Mouse (Mus musculus) hindbrain, postnatal 0 days (tissue): ENCODE measurements around the gene Mycbp2. TPM values are rescaled to one million over a fixed set of nuclear protein-coding genes. Genes with fewer than 3 reads are reported as not detected.

Source experiments
- ATAC-seq: fragments of 200-750 bp; cut with Nextera tagmentation; 2 replicates; pipeline ENCODE4 v1.8.0; 2017; ENCODE audit warnings: mild to moderate bottlenecking, moderate TSS enrichment, moderate library complexity
- DNase-seq: peaks from one replicate; pipeline ENCODE4 v3.0.0-alpha.2; 2015; ENCODE audit warnings: low spot score
- H3K27ac ChIP-seq: fragments of 300-500 bp; sonication (generic); 2 replicates; pipeline ENCODE4 v1.5.1; 2014; ENCODE audit warnings: mild to moderate bottlenecking
- H3K27me3 ChIP-seq: fragments of 300-500 bp; sonication (generic); 2 replicates; pipeline ENCODE4 v1.6.1; 2014; ENCODE audit warnings: low read length, mixed read lengths; ENCODE audit not compliant: insufficient read depth
- H3K36me3 ChIP-seq: fragments of 300-500 bp; sonication (generic); 2 replicates; pipeline ENCODE4 v1.6.1; 2014; ENCODE audit warnings: low read length, mixed read lengths; ENCODE audit not compliant: insufficient read depth
- H3K4me1 ChIP-seq: fragments of 300-500 bp; sonication (generic); 2 replicates; pipeline ENCODE4 v1.6.1; 2014; ENCODE audit warnings: antibody characterized with exemption, low read length, mixed read lengths; ENCODE audit not compliant: insufficient read depth
- H3K4me2 ChIP-seq: fragments of 300-500 bp; sonication (generic); 2 replicates; pipeline ENCODE4 v1.6.1; 2014; ENCODE audit warnings: low read depth, mild to moderate bottlenecking, low read length, moderate library complexity, mixed read lengths
- H3K4me3 ChIP-seq: fragments of 300-500 bp; sonication (generic); 2 replicates; pipeline ENCODE4 v1.5.1; 2014; ENCODE audit warnings: low read length
- H3K9ac ChIP-seq: fragments of 300-500 bp; sonication (generic); replicated peaks from 2 replicates; pipeline ENCODE4 v1.6.1; 2014; ENCODE audit warnings: mild to moderate bottlenecking, low read length, moderate library complexity, mixed read lengths
- H3K9me3 ChIP-seq: fragments of 300-500 bp; sonication (generic); 2 replicates; pipeline ENCODE4 v1.6.1; 2016; ENCODE audit warnings: low read length, mixed read lengths
- CTCF ChIP-seq: IDR thresholded peaks from 2 replicates; pipeline ENCODE4 v1.5.1; 2016; ENCODE audit warnings: antibody characterized with exemption, control low read depth, low read depth
- WGBS: fragments of 180-500 bp; shearing (Covaris S2); extraction: QIAGEN DNeasy Blood & Tissue Kit; methylation state at CpG from one replicate; pipeline ENCODE4 v1.1.7; 2014; 5-methylcytosine and 5-hydroxymethylcytosine counted together
- polyA plus RNA-seq: library from polyadenylated mRNA; unstranded; fragments of >200 nt; fragmentation: Nextera tagmentation; extraction: Ambion mirVana; gene quantifications from 2 replicates; pipeline ENCODE4 v1.2.1, GENCODE M21; 2015
- total RNA-seq: library from RNA; depleted of rRNA; stranded (reverse); fragments of >200 nt; gene quantifications from 2 replicates; pipeline ENCODE4 v1.2.3, GENCODE M21; 2014; rRNA removed

The Mycbp2 gene
- 86.1 and 89.3 TPM in 2 replicates for total RNA-seq
- 54.1 and 57.3 TPM in 2 replicates for polyA plus RNA-seq

DNA sequence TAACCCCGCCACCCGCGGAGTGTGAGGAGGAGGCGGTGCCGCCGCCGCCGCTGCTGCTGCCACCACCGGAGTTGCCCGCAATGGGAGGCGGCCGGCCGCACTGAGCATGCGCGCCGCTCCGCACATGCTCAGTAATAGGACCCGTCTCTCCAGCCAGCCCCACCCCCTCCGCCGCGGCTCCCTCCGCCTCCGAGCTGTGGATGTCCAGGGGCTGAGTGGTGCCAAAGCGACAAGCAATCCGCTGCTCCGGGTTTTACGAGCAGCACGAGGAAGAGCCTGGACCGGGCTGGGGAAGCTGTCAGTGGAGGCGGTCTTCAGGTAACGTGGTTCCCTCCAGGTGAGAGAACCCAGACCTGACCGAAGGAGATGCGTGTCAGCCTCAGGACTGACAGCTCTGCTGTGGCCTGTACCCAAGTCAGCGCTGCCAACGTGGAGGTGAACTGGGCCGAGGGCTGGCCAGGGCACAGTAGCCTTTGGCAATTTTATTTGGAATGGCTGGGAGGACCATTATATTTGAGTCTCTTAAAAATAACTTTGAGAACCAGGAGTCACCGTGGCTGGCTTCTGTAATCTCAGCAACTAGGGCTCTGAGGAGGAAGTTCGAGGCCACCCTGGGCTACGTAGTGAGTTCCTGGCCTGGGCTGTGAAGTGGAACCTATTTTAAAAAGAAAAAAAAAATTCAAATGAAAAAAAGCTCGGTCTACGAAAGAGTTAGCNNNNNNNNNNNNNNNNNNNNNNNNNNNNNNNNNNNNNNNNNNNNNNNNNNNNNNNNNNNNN, at the start of gene Mycbp2:
Mycbp2 (minus strand) TSS at position 86 of the 777 bp plus-strand sequence.
- H3K36me3 ChIP-seq = no peaks in the 10 kb centered on the region
- H3K4me3 ChIP-seq = peak within 1 kb of the TSS; percentile 79
- H3K9me3 ChIP-seq = no peaks in the 10 kb centered on the region
- peaks cover 15% of the 10 kb centered on the region; the same call in 1 of the 2 replicates for H3K4me1 ChIP-seq
- peak within 1 kb of the TSS; percentile 92 for H3K9ac ChIP-seq
- peak within 1 kb of the TSS; percentile 96 for H3K27ac ChIP-seq
- ATAC-seq (peak; percentile 97), DNase-seq (peak; percentile 98)
- H3K4me2 ChIP-seq = peak within 1 kb of the TSS; percentile 71
- TF ChIP-seq CTCF = no peak
- H3K27me3 ChIP-seq = no peaks in the 10 kb centered on the region
- WGBS = 4% methylated on average over 39 of the region's 41 CpGs

DNA sequence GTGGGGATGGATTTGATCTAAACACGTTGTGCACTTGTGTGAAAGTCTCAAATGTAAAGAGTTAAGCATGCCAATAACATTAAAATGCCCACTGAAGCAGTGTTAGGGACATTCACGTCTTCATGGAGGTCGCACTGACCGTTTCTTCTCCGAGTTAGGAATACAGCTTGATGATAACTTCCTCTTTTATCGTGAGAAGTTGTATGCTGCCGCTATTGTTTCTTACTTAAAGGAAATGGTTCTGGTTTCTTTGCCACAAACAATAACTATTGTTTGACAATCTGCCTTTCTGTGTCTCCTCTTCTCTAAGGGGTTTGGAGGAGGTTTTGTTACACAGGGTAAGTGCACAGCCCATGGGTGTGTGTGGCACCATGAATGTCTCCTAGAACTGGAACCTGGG, 45.8 kb upstream of the Mycbp2 start:
- DNase-seq (no peak), ATAC-seq (no peak)
- no peaks in the 10 kb centered on the region for H3K4me1 ChIP-seq
- 64% methylated on average over 7 of the region's 7 CpGs for WGBS
- no peak overlapping the region for H3K4me2 ChIP-seq
- H3K4me3 ChIP-seq = no peak overlapping the region
- H3K9me3 ChIP-seq = no peaks in the 10 kb centered on the region
- no peak overlapping the region for H3K27ac ChIP-seq
- no peaks in the 10 kb centered on the region for H3K27me3 ChIP-seq
- no peak overlapping the region for H3K9ac ChIP-seq
- TF ChIP-seq CTCF = no peak
- H3K36me3 ChIP-seq = no peaks in the 10 kb centered on the region

- H3K4me3 ChIP-seq = no peak overlapping the region
- no peak overlapping the region for H3K27ac ChIP-seq
- ATAC-seq (no peak), DNase-seq (no peak)
- no peaks in the 10 kb centered on the region for H3K9me3 ChIP-seq
- 77% methylated on average over 4 of the region's 4 CpGs for WGBS
- no peaks in the 10 kb centered on the region for H3K36me3 ChIP-seq
- no peaks in the 10 kb centered on the region for H3K27me3 ChIP-seq
- H3K9ac ChIP-seq = no peak overlapping the region
- H3K4me2 ChIP-seq = no peak overlapping the region
- no peaks in the 10 kb centered on the region for H3K4me1 ChIP-seq
- no peak for TF ChIP-seq CTCF
These were observed 40.8 kb upstream of the Mycbp2 start for GRCm38 (mm10) chr14:103387431-103387830.

GRCm38 (mm10) chr14:103386871-103387270, 40.3 kb upstream of the Mycbp2 start:
- Histone ChIP-seq H3K4me2 (no peak overlapping the region), H3K36me3 (no peaks in the 10 kb centered on the region), H3K4me1 (no peaks in the 10 kb centered on the region), H3K9ac (no peak overlapping the region), H3K4me3 (no peak overlapping the region), H3K27ac (no peak overlapping the region), H3K27me3 (no peaks in the 10 kb centered on the region), H3K9me3 (no peaks in the 10 kb centered on the region)
- DNase-seq = no peak
- no peak for TF ChIP-seq CTCF
- WGBS = 72% methylated on average over 8 of the region's 8 CpGs
- no peak for ATAC-seq

- Histone ChIP-seq H3K27me3 (no peaks in the 10 kb centered on the region), H3K4me3 (no peak overlapping the region), H3K4me2 (no peak overlapping the region), H3K36me3 (no peaks in the 10 kb centered on the region), H3K27ac (no peak overlapping the region), H3K9ac (no peak overlapping the region), H3K4me1 (no peaks in the 10 kb centered on the region), H3K9me3 (no peaks in the 10 kb centered on the region)
- WGBS = 76% methylated on average over 13 of the region's 13 CpGs
- no peak for TF ChIP-seq CTCF
- DNase-seq (peak; percentile 39), ATAC-seq (no peak)
These were observed 38.5 kb upstream of the Mycbp2 start for GRCm38 (mm10) chr14:103385084-103385610.

- no peaks in the 10 kb centered on the region for H3K4me1 ChIP-seq
- no peak for TF ChIP-seq CTCF
- whole genome bisulfite sequencing = 73% methylated on average over 3 of the region's 3 CpGs
- H3K9me3 ChIP-seq = no peaks in the 10 kb centered on the region
- DNase-seq (no peak), ATAC-seq (no peak)
- H3K4me3 ChIP-seq = no peak overlapping the region
- no peak overlapping the region for H3K9ac ChIP-seq
- no peaks in the 10 kb centered on the region for H3K36me3 ChIP-seq
- no peaks in the 10 kb centered on the region for H3K27me3 ChIP-seq
- H3K4me2 ChIP-seq = no peak overlapping the region
- no peak overlapping the region for H3K27ac ChIP-seq
These were observed 32.1 kb upstream of the Mycbp2 start for GRCm38 (mm10) chr14:103378703-103379102.

DNA sequence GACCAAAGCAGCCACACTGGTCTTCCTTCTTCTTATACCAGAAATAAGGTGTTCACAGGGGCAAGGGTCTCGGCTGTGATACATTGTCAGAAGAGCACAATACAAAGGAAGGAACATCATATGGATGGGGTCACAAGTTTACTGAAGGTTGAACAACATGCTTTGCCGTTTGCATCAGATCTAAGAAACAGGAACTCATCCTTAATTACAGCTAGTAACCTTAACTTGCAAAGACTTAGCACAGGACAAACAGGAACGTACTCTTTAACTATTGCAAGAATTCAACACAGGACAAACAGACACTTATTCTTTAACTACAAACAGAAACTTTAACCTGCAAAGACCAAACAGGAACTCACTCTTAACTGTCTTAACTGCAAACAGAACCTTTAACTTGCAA, 30.2 kb upstream of the Mycbp2 start:
- H3K9me3 ChIP-seq = no peaks in the 10 kb centered on the region
- H3K27ac ChIP-seq = no peak overlapping the region
- no peak overlapping the region for H3K4me3 ChIP-seq
- H3K4me1 ChIP-seq = no peaks in the 10 kb centered on the region
- H3K4me2 ChIP-seq = no peak overlapping the region
- ATAC-seq (no peak), DNase-seq (no peak)
- no peaks in the 10 kb centered on the region for H3K27me3 ChIP-seq
- no peaks in the 10 kb centered on the region for H3K36me3 ChIP-seq
- H3K9ac ChIP-seq = no peak overlapping the region
- no peak for TF ChIP-seq CTCF
- WGBS = 82% methylated on average over 3 of the region's 3 CpGs
